Mouse (Mus musculus) bone marrow, adult 2 months (tissue): ENCODE data around the gene Tecpr1.

ENCODE experiments used
- CTCF ChIP-seq: fragments of 200-500 bp; IDR thresholded peaks from 2 replicates; pipeline ENCODE4 v1.5.1; 2011; ENCODE audit warnings: low read length, control low read depth; ENCODE audit not compliant: control insufficient read depth, insufficient read depth
- POLR2A ChIP-seq: fragments of 200-500 bp; IDR thresholded peaks from 2 replicates; pipeline ENCODE4 v1.6.1; 2011; ENCODE audit warnings: low read depth, mild to moderate bottlenecking, control low read depth, low read length, borderline replicate concordance; ENCODE audit not compliant: control insufficient read depth

GRCm38 (mm10) chr5:144165756-144166155 lies 57.7 kb downstream of the Tecpr1 start:
- TF ChIP-seq POLR2A = no peak
- no peak for TF ChIP-seq CTCF
